Mouse (Mus musculus): Measurements from ENCODE around the gene Atf7.

- TF ChIP-seq POLR2A (IDR thresholded peaks at IDR 0.05; ENCODE audit: low read depth, low read length) (no peak), CTCF (IDR thresholded peaks at IDR 0.05; ENCODE audit: extremely low read depth, insufficient read depth, insufficient read length, insufficient replicate concordance) (no peak)
Observed at GRCm38 (mm10) chr15:102563681-102564080, 61.6 kb downstream of the Atf7 start.
